Mouse (Mus musculus): ENCODE data around the gene Csnk1d.

- TF ChIP-seq CTCF (IDR thresholded peaks at IDR 0.05; ENCODE audit: control insufficient read depth, insufficient read depth, insufficient replicate concordance, low read depth, low read length) (no peak), POLR2A (IDR thresholded peaks at IDR 0.05; ENCODE audit: control insufficient read depth, low read depth, low read length) (no peak)
Observed at GRCm38 (mm10) chr11:120954936-120955335, 36.2 kb downstream of the Csnk1d start.

All from testis, adult 2 months (tissue).